Mouse (Mus musculus) heart, postnatal 14 days (tissue): ENCODE measurements at regions not wholly inside any gene's neighbourhood (a gene's known extent, or its start where the extent isn't known, plus 50 kb on each side); places are given as distances from the start of the nearest gene placed in this dataset.

ENCODE experiments used
- DNase-seq, 2 experiments: peaks; one replicate each; pipeline ENCODE4 v3.0.0; 2021 to 2022
- intact Hi-C: fragments of 180-260 bp; cut with DNase I; formaldehyde crosslinking; loops from one replicate; pipeline ENCODE4 v1.15.1; 2025

DNA sequence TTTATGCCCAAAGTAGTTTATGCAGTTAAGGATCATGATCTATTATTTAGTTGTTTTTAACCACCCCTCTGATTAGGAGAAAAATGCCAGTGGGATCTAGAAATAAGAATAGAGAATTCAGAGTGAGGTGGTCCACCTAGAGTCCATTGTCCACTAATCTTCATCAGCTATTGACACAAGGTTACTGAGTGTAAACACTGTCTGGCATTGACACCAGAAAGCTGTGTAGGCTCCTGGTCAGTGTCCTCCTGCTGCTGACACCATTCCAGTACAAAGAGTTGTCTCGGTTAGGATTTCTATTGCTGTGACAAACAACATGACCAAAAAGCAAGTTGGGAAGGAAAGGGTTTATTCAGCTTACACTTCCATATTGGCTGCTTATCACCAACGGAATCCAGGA, 110.1 kb upstream of the Slc4a7 start:
- no peak for DNase-seq

DNA sequence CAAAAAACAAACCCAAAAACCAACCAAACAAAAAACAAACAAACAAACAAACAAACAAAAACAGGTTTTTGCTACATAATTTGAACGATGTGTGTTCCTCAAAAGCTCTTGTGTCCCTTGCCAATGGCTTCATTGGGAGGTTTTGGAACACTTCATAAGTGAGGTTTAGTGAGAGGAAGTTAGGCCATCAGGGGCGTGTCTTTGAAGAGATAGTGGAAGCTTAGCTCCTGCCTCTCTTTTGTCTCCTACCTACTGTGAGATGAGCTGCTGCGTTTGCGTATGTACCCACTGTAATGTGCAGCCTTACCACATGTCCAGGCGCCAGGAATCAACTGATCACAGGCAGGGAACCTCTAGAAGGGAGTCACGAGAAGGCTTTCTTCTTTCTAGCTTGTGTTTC, 107.3 kb upstream of the Slc4a7 start:
- intact Hi-C loops = no loop called here
- no peak for DNase-seq

More for the DNA sequence above, 110.1 kb upstream of the Slc4a7 start:
- intact Hi-C loops = no loop called here

DNA sequence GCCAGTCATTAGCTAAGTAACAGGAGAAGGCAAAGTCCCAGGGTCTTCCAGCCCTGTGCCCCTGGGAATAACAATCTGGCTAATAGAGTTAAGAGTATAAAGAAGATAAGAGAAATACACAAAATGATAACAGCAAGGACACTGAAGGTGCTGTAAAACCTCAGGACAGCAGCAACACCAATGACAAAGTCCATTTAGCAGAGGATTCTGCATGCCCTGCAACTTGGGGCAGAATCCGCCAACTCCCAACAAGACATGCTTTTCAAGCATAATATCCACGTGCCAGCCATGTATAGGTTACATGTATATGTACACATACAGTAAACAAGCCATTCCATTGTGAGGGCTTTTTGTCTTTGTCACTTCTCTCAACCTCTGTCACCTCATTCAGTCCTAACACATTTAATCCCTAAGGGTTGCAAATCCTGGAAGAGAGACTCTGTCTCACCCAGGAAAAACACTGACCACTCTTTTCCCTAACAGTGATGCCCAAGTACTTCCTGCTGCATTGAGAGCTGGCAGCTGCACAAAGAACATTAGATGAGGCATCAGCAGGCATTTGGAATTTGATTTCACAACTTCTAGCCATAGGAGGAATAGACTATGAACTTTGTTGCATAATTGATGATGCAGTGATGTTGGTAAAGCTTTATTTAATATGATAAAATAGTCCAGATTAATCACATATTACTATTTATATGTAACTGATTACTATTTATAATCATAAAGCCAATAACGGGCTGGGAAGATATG, 105.8 kb upstream of the Slc4a7 start:
- DNase-seq = no peak
- intact Hi-C loops = no loop called here

DNA sequence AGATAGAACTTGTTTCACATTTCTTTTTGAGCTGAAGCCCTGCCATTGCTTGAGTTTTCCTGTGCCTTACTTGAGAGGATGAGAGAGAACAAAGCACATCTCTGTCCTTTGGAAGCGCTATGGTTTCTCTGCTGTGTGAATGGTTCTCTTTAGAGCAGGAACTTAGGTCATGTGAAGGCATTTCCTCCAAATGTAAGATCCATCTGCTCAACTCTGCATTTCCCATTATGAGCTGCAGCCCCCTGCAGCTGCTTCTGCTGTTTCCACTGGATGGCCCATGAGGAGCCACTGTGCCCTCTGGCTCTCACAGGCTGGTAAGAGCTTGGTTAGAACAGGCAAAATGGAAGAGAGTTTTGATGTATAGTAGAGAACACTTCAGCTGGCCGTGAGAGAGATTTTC, 102.5 kb upstream of the Slc4a7 start:
- DNase-seq = peak in 1 of 2 experiments; percentile 7
- intact Hi-C loops = no loop called here

DNA sequence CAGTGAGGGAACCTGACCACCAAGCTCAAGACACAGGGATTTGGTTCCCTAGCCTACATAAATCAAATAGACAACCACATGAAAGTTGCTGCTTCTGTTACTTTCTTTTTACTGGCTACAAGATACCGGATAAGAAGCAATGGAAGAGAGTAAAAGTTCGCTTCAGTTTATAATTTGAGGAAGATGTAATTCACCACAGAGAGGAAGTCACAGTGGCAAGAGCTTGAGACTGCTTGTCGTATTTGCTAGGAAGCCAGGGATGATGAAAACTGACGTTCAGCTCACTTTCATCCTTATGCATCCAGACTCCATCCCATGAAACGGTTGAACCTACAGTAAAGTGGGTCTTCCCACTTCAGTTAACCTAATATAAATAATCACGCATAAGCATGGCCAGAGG, 102.1 kb upstream of the Slc4a7 start:
- intact Hi-C loops = no loop called here
- DNase-seq = no peak

DNA sequence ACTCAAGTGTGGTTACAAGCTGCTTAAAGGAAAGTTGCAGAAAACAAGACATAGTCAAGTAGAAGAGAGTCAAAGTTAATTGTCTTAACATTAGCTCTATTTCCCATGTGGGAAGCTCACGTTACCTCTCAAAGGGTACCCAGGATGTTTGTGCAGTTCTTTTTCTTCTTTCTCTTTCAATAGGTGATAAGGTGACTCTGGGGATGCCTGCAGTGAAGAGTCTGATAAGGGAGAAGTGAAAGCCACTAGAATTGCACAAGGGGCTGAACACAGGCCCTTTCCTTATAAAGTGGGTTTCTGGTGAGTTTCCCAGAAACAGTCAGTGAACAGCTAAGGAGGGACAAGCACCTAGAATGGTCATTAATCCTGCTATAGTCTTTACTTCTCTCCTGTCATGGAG, 98.6 kb upstream of the Slc4a7 start:
- intact Hi-C loops = no loop called here

DNA sequence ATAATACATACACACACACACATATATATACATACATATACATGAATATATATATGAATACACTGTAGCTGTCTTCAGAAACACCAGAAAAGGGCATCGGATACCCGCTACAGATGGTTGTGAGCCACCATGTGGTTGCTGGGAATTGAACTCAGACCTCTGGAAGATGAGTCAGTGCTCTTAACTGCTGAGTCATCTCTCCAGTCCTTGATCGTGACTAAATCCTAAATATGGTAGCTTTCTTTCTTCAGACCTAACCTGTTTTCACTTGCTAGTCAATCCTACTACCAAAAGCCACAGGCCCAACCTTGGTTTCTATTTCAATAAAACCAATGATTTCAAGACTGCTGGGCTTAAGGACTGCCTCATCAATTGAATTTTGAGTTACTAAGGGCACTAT, 95.0 kb upstream of the Slc4a7 start:
- intact Hi-C loops = no loop called here
- no peak for DNase-seq

More for the DNA sequence above, 98.6 kb upstream of the Slc4a7 start:
- no peak for DNase-seq

DNA sequence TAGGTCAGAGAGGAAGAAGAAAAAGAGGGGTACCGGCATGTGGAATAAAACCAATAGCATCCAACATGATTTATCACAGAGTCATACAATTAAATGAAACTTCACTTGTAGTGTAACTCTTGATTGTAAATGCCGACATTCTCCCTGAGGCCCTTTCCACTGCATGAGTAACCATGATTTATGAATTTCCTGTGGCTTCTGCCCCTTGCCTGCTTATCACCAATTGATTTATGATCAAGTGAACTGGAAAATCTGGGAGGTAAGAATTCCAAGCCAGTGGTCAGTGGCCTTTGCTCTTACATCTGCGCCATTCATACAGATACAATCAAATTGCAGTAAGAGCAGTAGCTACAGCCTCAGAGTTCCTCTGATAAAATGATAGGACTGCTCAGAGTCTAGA, 89.8 kb upstream of the Slc4a7 start:
- no peak for DNase-seq
- intact Hi-C loops = no loop called here

DNA sequence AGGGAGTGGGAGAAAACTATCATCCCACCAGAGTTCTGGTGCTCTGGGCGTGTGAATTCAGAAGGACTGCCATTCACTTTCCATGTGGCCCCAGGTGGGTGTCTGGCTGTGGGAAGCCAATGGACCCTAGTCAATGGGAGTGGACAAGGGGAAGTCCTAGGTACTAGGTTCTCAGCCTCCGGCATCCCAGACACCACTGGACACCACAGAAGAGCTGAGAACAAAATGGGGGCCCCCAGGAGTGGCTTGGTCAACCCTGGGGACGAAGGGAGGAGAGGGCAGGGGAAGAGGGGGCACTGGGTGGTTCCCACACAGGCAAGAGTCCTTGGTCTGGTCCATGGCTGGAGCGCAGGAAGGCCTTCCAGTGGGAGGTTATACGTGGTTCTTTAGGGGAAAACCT, 81.8 kb upstream of the Slc4a7 start:
- no peak for DNase-seq
- intact Hi-C loops = no loop called here

DNA sequence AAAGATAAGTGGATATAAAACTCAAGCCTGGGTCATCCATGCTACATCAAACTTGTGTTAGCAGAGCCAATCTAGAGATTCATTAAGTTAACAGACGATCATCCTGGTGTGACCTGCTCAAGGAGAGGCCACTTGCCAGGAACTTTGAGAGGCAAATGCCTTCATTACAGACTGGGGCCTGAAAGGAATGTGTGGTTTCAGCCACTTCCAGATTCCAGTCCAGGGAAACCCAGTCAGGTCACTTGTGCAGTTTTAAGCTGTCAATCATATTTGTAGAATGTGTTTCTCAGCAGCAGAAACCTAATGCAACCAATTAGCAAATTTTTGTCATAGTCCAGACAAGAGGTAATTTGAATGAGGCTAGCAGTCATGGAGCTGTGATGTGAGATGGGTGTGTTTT, 73.4 kb upstream of the Slc4a7 start:
- intact Hi-C loops = no loop called here

DNA sequence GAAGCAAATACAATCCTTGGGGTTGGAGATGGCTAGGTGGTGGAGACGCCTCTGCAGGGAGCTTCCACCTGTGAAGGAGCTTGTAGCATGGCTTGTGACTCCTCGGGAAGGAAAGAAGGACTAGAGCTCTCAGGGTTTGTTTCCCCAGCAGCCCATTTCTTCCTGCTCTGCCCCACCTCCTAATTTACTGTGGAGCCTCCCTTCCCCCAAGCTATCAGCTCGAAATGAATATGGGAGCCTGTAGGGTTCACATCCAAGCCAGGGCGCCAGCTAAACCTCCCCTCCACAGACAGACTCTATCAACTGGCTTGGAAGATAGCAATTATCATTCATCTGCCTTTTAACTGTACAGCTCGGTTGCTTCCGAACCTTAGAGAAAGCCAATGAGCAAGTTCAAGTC, 70.3 kb upstream of the Slc4a7 start:
- DNase-seq = no peak

More for the DNA sequence above, 73.4 kb upstream of the Slc4a7 start:
- DNase-seq = no peak

DNA sequence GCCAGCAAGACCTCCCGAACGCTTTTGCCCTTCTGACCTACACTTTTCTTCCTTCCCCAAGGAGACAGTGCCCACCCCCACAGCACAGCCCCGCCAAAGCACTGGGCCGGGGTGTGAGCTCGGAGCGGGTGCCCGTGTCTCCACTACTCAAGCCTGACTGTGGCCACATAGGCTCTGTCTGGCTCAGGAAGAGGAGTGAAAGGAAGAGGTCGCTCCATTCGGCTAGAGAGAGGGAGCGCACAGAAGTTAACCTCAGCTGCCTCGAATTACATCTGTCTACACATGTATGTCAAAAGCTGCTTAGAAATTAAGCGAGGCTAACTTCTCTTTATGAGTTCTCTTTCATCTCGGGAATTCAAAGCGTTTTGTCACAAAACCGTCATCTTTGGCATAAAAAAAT, 69.6 kb upstream of the Slc4a7 start:
- intact Hi-C loops = no loop called here
- peak; percentile 19 to 21 for DNase-seq

More for the DNA sequence above, 70.3 kb upstream of the Slc4a7 start:
- intact Hi-C loops = no loop called here

DNA sequence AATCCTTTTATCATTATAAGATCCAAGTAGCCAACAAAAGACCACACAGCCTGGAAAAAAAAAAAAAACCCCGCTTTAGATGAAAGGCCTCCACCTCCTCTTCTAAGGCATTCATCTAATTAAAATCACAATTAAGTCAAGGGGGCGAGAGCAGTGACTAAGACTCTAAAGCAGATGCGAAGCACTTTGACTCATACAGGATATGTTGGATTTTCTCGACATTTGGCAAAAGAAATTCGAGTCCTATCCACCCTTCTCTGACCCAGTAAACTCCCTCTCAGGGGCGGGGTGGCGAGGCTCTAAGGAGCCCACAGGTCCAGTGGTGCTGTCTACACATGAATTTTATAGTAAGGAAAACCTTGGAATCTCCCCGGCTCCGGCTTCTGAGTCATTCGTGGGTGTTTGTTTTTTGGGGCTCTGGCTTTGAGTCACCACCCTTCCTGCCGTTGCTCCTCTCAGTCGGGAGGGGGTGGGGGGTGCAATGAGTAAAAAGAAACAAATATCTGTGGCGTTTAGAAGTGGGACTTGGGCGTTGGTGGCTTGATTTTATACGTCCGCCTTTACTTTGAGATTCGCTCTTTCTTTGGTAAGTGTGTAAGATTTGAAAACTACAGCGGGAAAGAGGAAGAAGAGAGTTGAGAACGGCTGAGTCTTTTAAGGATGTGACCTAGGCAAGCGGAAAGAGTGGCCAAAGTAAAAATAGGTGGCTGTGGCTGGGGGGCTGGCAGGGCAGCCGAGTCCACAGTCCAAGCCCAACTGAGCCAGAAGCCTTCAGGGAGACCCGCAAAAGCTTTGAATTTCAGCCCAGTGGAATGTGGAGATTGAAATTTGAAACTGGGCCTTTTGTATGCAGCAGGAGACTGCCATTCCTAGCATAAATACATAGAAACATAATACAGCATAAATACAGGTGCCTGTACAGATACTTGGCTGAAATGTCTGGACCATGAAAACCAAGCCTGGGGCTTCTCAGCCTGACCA, 68.8 kb upstream of the Slc4a7 start:
- intact Hi-C loops = no loop called here
- DNase-seq = peak; percentile 43 to 44

DNA sequence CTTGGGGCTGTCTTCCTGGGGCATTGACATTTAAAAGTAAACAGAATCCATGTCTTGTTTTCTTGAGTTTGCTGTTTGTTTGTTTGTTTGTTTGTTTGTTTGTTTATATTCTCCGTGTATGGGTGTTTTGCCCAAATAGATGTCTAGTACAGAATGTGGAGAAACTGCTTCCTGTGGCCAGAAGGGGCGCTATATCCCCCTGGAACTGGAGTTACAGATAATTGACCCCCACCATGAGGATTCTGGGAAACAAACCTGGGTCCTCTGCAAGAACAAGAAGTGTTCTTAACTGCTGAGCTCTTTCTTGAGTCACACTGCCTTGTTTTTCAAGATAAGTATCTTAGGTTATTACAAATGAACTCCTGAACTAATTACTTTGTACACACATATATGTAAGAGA, 68.1 kb upstream of the Slc4a7 start:
- intact Hi-C loops = no loop called here

DNA sequence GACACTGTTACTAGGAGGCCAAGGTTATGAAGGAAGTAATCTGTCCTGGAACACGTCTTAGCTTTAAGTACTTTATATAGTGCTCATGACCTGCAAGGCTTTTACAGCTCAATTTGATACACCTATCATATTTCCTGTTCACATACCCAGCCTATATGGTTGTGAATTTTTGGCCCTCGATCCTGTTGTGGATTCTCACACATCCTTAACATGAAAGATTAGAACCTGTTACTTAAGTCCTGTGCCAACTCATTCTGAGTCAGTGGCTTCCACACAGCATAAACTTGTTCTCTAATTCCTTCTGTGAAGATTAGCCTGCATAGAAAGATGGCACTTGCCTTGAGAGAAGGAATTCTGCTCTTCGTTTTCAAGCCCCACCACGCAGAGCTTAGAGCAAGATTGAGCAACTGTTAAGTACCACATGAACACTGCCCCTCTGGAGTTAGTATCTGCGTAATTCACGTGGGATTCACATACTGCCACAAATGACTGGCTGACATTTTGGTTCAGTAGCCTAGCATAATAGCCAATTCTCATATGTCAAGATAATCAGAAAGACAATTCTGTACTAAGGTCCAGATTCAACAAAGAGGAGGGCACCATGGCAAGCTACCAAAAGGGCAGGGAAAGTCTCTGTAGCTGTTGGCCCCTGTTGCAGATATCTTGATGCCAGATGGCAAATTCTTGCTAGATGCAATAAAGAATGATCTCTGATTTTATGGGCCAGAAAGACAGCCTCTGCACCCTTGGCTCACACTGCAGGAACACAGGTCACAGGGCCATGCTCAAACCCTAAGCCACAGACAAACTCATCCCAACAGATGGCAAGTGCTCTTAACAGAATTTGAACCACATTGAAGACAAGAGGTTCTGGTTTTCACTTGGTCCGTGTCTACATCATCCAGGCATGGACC, 62.7 kb upstream of the Slc4a7 start:
- no peak for DNase-seq
- intact Hi-C loops = no loop called here

More for the DNA sequence above, 68.1 kb upstream of the Slc4a7 start:
- DNase-seq = no peak

DNA sequence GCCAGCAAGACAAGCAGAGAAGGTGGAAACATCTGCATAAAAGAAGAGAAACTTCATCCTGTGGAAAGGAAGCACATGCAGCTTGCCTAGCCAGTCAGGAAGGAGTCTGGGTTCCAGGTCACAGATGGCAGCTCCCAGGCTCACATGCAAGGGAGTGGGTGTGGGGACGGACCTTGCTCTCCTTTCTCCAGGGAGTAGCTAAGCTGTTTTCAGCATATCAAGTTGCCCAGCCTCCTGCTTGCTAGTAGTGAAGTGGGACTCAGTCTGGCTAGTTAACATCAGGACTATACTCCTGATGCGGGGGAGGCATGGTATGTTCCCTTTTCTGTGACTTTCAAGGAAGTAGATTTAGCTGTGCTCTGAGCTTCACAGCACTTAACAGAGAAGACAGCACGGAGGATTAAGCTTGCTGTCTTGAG, 62.0 kb upstream of the Slc4a7 start:
- intact Hi-C loops = no loop called here
- DNase-seq = no peak

DNA sequence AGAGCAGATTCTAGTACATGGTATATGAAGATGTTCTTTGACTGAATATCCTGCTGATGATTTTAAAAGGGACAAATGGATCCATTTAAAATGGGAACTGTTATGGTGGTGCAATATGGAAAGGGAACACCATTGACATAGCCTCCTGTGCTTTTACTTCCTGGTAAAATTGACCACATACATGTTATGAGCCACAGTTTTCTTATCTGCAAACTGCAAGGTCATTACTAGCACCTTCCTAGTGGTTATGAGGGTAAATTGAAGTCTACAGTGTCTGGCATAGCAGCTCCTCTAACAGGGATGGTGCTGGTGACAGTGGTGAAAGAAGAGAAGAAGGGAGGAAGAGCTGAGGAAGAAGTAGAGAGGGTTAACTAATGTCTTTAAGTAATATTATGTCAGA, 61.5 kb upstream of the Slc4a7 start:
- no peak for DNase-seq
- intact Hi-C loops = no loop called here

DNA sequence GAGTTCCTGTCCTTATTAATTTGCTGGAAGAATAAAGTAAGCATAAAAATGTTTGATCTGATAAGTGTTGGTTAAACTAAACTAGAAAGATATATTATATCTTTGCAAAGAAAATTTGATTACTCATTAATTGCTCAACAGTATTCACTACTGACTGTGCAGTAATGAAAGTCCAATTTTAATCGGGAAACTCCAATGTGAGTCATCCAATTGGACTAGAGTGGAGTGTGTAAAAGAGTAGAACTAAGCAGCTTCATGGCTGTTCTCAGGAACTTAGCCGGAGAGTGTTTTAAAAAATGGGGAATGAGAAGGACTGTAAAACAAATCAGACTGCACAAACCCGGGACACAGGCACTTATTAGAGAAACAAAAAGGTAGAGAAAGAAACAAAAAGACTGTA, 58.5 kb upstream of the Slc4a7 start:
- DNase-seq = no peak
- intact Hi-C loops = no loop called here

DNA sequence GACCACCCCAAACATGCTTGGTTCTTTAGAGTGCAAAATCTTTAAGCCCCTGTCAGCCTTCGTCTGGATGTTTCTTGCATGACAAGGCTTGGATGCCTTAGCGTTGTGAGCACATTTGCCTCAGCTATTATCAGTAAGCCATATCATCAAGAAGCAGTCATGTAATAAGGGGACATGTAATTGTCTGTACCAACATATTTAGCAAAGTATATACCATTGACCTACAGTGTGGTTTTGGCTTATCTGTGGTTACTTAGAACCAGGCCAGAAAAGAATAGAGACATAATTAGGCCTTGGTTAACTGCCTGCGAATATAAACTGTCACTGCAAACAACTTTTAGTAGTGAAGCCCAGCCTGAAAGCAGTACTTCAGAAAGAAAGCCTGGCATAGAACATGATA, 57.0 kb upstream of the Slc4a7 start:
- no peak for DNase-seq
- intact Hi-C loops = no loop called here
